Mouse (Mus musculus) heart, postnatal 0 days (tissue): Measurements from ENCODE around the gene Mamdc4.

Source experiments
- CTCF ChIP-seq: IDR thresholded peaks from 2 replicates; pipeline ENCODE4 v1.5.1; 2016; ENCODE audit warnings: antibody characterized with exemption, control low read depth, low read depth
- EP300 ChIP-seq: IDR thresholded peaks from 2 replicates; pipeline ENCODE4 v1.6.1; 2016; ENCODE audit warnings: antibody characterized with exemption, low read depth

GRCm38 (mm10) chr2:25565741-25566140 is 8.9 kb downstream of the Mamdc4 start:
- no peak for TF ChIP-seq CTCF
- no peak for TF ChIP-seq EP300
